ENCODE assay signal across 8 mouse cellular contexts in genomic region chr17:68158172-68158651, GRCm38 (mm10).
DNase-seq lines count a peak whose midpoint lies in the region; ATAC-seq lines count a peak whose summit lies in the region.

No protein-coding gene starts in this region.

- H3K4me1 ChIP-seq in lung, embryonic 15.5 days: peaks cover 31% of the 10 kb centered on the region

- H3K9me3 ChIP-seq in lung, embryonic 15.5 days: no peaks in the 10 kb centered on the region

- WGBS in lung, embryonic 15.5 days: 42% methylated on average over 13 of the region's 13 CpGs

- H3K4me2 ChIP-seq in lung, embryonic 15.5 days: no peak overlapping the region; the same call in 1 of the 2 replicates

- H3K27ac ChIP-seq in lung, embryonic 15.5 days: peak overlapping the region; percentile 91

- peak; percentile 9 for DNase-seq in cerebellum, adult 9-11 months
- no peak for DNase-seq in cerebellum, adult 18-20 months
- peak; percentile 71 for DNase-seq in NIH3T3 (ENCODE audit: low read depth)
- DNase-seq in heart, adult 8-10 months (ENCODE audit: low spot score): peak; percentile 36
- DNase-seq in layer of hippocampus, adult 9-10 months (ENCODE audit: low spot score): no peak
- DNase-seq in spleen, postnatal 36 days (ENCODE audit: low spot score in 2 of 2): no peak

- H3K36me3 ChIP-seq in lung, embryonic 15.5 days: no peaks in the 10 kb centered on the region

- H3K4me3 ChIP-seq in lung, embryonic 15.5 days: no peak overlapping the region

- H3K9ac ChIP-seq in lung, embryonic 15.5 days: peak overlapping the region; percentile 3; the same call in 1 of the 2 replicates

- peak; percentile 96 for ATAC-seq in lung, embryonic 15.5 days (ENCODE audit: borderline replicate concordance, extremely low read depth, low FRiP score, low TSS enrichment)
- ATAC-seq in granulocyte monocyte progenitor cell, adult 5-6 weeks (replicated peaks; ENCODE audit: poor library complexity, severe bottlenecking): no peak

- H3K27me3 ChIP-seq in lung, embryonic 15.5 days: no peaks in the 10 kb centered on the region

Comparison
In these comparisons a context has a peak if more than half of its experiments do, and no peak if none do; other contexts are left out.
1. DNase-seq: peak in cerebellum, adult 9-11 months (single experiment), NIH3T3 (single experiment) and heart, adult 8-10 months (single experiment); none in cerebellum, adult 18-20 months (0 of 2), layer of hippocampus, adult 9-10 months (single experiment) and spleen, postnatal 36 days (0 of 2).